Mouse (Mus musculus) retina, postnatal 1 day (tissue): ENCODE data around the gene Olfr463.

ENCODE experiments used
- DNase-seq: peaks from one replicate; pipeline ENCODE4 v3.0.0-alpha.2; 2012

Olfr463 gene

GRCm38 (mm10) chr11:87846968-87847600, 50.1 kb downstream of the Olfr463 start:
- no peak for DNase-seq
